Mouse (Mus musculus): ENCODE measurements around the gene Tcl1b3.
"Not testable (repeated sequence)": the region's sequence is repeated elsewhere in the genome, so short reads cannot be mapped to it uniquely, and the experiment has no call there.

Gene Tcl1b3

DNA sequence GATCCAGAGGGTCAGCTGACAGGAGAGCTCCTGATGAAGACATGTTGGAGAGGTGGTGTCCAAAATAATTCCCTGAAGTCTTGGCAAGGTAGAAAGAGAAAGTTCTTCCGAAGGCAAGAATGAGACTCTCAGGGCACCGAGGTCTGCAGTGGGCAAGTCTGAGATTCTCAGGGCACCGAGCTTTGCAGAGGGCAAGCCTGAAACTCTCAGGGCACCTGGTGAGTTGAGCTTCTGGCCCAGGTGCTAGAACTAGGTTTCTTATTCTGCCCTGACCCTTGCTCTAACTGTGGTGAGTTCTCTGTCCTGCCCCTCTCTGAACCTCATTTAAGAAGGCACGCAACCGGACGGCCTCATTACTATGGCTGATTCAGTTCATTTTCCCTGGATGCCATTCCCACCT lies at the start of gene Tcl1b3:
Gene Tcl1b3, plus strand, starts transcription at position 301 of the 400 bp plus-strand sequence.
- not testable (repeated sequence) for DNase-seq (ENCODE audit: low spot score)

DNA sequence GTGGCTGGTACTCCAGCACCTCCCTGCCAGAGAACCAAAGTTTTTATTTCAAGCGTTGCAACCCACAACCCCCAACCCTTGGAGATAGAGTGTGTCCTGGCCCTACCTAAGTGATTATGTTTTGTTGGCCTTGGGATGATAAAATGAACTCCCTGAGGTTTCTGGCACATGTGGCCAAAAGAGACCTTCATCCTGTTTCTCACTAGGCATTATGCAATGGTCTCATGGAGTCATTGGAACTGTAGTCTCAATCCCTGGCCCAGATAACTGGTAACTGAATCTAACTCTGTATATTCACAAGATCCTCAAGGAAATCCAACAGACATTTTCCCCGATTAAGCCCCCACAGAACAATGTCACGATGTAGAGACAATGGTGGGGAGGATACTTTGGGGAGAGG lies 47.7 kb upstream of the Tcl1b3 start:
- no peak for DNase-seq (ENCODE audit: low spot score)

DNA sequence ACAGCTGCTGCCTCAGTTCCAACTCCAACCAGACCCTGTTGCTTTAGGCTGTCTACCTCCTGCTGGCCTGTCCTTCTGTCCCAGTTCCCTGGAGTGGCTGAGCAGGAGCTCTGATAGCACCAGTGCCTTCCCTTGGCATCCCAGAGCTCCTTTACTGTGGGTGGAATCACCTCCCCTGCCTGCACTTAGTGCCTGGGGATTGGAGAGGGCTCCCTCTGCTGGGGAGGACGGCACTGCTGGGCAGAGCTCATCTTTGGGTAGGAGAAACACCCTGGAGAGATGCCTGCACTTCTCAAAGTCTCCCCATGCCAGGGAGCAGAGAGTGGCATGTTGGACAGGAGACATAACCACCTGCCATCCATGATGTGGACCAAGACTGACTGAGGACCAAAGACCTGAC lies 45.9 kb upstream of the Tcl1b3 start:
- DNase-seq (ENCODE audit: low spot score): not testable (repeated sequence)

DNA sequence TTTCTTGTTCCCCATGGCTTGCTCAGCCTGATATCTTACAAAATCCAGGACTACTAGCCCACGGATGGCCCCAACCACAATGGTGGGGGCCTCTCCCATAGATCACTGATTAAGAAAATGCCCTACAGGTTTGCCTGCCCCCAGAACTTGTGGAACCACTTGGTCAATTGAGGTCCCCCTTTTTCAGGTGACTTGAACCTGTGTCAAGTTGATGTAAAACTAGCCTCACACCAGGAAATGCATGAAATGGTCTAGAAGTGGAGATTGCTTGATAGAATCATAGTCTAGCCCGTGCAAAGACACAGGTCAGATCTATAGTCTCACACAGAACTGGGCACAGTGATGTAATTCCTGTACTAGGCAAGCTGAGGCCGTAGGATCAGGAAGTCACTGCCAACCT lies 45.1 kb upstream of the Tcl1b3 start, which contains the start of gene Tcl1b2:
Gene Tcl1b2, plus strand, starts transcription at position 301 of the 400 bp plus-strand sequence.
- no peak for DNase-seq (ENCODE audit: low spot score)

DNA sequence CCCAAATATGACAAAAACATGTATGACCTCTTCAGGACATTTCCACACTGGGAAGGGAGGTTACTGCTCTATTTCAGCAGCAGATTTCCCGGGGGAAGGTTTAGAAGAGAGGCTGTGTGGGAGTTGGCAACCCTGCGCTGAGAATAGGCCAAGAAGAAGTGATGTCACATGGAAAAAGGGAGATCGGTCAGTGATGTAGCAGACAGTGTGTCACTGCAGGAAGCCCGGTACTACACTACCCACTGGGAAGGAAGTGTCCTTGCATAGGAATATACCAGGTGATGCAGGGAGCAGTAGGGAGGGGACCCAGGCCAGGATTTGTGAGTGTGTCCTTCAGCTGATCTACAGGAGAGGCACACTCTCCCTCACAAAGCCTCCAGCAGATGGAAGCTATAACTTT lies 35.6 kb upstream of the Tcl1b3 start:
- not testable (repeated sequence) for DNase-seq (ENCODE audit: low spot score)

DNA sequence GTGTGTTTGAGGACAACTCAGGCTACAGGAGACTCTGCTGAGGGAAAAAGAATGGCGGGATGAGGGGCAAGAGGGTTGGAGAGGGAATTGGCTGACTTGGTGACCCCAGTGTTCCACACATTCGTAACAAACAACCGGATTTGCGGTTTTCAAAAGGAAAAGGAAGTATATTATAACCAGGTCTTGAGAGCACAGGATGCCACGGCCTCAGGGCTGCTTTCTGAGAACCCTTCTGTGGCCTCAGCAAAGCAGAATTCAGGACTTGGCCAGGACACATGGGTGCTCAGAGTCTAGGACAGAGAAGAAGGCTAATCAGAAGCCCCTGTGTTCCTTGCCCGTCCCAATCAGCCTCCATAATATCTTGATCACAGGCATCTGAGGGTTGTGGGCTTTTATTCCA lies 32.0 kb upstream of the Tcl1b3 start:
- no peak for DNase-seq (ENCODE audit: low spot score)

DNA sequence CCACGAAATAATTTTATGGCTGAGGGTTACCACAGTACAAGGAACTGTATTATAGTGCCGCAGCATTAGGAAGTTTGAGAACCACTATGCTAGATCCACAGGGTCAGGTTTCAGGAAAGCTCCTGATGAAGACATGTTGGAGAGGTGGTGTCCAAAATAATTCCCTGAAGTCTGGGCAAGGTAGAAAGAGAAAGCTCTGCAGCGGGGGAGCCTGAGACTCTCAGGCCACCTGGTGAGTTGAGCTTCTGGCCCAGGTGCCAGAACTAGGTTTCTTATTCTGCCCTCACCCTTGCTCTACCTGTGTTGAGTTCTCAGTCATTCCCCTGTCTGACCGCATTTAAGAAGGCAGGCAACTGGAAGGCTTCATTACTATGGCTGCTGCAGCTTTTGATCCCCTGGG lies 31.5 kb upstream of the Tcl1b3 start, which contains the start of gene Tcl1b1:
Gene Tcl1b1, plus strand, starts transcription at position 301 of the 400 bp plus-strand sequence.
- DNase-seq (ENCODE audit: low spot score): no peak

DNA sequence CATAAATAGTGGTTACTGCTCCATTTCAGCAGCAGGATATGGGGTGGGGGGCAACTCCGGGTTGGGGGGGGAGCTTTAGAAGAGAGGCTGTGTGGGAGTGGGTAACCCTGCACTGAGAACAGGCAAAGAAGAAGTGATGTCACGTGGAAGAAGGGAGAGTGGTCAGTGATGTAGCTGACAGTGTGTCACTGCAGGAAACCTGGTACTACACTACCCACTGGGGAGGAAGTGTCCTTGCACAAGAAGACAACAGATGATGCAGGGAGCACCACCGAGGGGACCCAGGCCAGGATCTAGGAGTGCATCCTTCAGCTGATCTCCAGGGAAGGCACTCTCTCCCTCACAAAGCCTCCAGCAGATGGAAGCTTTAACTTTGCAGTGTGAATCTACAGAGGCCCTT lies 24.1 kb upstream of the Tcl1b3 start:
- no peak for DNase-seq (ENCODE audit: low spot score)

DNA sequence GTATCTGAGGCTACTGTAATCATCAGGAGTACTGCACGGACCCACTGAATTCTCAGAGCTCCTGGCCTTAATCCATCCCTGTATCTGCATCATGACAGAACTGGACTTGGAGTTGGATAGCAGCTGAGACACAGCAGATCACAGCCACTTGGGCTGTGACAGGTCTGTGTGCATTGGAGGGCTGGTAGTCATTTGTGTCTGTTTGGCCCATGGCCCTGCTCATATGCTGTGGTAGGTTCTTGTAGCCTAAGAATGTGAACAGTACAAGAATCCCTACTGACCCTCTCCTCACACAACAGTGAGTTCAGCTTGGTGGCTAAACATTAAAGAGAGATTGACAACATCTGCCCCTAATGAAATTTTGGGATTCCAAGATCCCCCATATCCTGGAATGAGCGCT lies 17.5 kb upstream of the Tcl1b3 start:
- no peak for DNase-seq (ENCODE audit: low spot score)

DNA sequence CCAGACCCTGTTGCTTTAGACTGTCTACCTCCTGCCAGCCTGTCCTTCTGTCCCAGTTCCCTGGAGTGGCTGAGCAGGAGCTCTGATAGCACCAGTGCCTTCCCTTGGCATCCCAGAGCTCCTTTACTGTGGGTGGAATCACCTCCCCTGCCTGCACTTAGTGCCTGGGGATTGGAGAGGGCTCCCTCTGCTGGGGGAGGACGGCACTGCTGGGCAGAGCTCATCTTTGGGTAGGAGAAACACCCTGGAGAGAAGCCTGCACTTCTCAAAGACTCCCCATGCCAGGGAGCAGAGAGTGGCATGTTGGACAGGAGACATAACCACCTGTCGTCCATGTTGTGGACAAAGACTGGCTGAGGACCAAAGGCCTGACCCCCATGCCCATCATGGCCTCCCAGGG lies 16.5 kb upstream of the Tcl1b3 start:
- peak; percentile 31 for DNase-seq (ENCODE audit: low spot score)

DNA sequence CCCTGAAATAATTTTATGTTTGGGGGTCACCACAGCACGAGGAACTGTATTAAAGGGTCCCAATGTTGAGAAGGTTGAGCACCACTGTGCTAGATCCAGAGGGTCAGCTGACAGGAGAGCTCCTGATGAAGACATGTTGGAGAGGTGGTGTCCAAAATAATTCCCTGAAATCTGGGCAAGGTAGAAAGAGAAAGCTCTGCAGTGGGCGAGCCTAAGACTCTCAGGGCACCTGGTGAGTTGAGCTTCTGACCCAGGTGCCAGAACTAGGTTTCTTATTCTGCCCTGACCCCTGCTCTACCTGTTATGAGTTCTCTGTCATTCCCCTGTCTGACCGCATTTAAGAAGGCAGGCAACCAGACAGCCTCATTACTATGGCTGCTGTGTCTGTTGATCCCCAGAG lies 14.8 kb upstream of the Tcl1b3 start, which contains the start of gene Tcl1b5:
Gene Tcl1b5, plus strand, starts transcription at position 301 of the 400 bp plus-strand sequence.
- DNase-seq (ENCODE audit: low spot score): not testable (repeated sequence)

DNA sequence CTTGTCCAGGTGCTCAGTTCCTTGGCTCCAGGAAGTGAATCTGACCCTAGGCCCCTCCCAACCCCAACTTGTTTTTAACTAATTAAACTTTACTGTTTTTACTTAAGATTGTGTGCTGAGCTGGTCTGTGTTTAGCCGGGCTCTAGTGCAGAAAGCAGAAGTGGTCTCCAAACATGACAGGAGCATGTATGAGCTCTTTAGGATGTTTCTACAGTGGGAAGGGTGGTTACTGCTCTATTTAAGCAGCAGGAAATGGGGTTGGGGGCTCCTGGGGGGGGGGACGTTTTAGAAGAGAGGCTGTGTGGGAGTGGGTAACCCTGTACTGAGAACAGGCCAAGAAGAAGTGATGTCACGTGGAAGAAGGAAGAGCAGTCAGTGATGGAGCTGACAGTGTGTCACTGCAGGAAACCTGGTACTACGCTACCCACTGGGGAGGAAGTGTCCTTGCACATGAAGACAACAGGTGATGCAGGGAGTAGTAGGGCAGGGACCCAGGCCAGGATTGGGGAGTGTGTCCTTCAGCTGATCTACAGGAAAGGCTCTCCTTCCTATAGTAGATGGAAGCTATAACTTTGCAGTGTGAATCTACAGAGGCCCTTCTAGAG lies 9.7 kb upstream of the Tcl1b3 start:
- not testable (repeated sequence) for DNase-seq (ENCODE audit: low spot score)

DNA sequence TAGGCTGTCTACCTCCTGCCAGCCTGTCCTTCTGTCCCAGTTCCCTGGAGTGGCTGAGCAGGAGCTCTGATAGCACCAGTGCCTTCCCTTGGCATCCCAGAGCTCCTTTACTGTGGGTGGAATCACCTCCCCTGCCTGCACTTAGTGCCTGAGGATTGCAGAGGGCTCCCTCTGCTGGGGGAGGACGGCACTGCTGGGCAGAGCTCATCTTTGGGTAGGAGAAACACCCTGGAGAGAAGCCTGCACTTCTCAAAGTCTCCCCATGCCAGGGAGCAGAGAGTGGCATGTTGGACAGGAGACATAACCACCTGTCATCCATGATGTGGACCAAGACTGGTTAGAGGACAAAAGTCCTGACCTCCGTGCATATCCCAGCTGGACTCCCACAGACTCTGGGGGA lies 1.9 kb upstream of the Tcl1b3 start:
- not testable (repeated sequence) for DNase-seq (ENCODE audit: low spot score)

DNA sequence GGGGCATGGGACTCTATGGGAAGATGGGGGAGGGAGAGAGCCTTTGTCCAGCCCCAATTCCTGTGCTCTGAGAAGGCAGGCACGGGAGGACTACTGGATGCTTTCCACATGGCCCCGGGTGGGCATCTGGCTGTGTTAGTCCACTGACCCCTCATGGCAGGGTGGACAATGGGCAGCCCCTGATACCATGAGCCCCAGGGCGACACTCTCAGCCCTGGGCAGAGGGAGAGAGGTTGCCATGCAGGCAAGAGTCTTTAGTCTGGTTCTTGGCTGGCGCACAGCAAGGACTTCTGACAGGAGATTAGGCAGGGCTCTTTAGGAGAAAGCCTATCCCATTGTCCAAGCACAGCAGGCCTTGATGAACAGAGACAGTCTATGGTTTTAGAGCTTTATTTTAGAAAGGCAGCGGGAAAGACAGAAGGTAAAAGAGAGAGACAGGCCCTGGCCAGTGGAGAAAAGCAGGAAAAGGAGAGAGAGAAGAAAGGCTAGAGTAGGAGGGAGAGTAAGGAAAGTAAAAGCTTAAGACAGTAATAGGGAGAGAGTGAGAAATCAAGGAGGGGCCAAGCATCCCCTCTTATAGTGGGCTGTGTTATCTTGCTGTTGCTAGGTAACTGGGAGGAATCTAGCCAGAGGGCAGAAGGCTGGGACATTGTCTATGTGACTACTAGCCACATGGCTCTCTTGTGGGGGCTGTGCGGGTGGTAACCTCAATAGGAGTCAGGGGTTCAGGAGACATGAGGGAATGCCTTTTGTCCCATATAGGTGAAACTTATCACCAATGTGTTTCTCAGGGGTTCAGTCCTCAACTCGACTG lies 9.0 kb downstream of the Tcl1b3 start:
- not testable (repeated sequence) for DNase-seq (ENCODE audit: low spot score)

DNA sequence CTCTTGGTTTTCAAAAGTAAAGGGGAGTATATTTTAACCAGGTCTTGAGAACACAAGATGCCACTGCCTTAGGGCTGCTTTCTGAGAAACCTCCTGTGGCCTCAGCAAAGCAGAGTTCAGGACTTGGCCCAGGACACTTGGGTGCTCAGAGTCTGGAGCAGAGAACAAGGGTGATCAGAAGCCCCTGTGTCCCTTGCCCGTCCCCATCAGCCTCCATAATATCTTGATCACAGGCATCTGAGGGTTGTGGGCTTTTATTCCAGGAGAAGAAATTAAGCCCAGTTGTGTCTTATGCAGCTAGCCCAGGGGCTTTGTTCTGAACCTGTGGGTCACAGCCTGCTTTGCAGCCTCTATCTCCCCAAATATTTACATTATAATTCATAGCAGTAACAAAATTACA lies 10.8 kb downstream of the Tcl1b3 start, which contains the start of gene Tcl1b4:
Gene Tcl1b4, plus strand, starts transcription at position 301 of the 400 bp plus-strand sequence.
- not testable (repeated sequence) for DNase-seq (ENCODE audit: low spot score)

DNA sequence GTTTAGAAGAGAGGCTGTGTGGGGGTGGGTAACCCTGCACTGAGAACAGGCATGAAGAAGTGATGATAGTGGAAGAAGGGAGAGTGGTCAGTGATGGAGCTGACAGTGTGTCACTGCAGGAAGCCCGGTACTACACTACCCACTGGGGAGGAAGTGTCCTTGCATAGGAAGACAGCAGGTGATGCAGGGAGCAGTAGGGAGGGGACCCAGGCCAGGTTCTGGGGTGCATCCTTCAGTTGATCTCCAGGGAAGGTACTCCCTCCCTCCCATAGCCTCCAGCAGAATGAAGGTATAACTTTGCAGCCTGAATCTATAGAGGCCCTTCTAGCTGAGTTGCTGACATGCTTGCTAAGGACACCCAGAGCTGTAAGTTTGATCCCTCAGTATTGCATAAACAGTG lies 16.2 kb downstream of the Tcl1b3 start:
- no peak for DNase-seq (ENCODE audit: low spot score)

DNA sequence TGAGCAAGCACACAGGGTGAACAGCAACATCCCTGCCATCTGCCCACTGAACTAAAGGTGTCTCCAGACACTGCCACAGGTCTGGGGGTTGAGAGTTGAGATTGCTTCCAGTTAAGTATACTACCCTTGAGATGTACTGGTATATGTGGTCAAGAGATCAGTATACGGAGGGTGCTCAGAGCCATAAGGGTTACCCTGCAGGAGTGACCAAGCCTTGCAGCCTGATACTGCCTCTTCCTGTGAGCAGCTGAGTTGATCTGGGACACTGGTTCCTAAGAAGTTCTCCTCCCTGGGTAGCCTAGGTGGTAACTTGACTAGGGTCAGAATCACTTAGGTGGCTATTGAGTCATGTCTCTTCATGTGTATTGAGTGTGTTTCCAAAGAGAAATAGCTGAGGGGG lies 17.6 kb downstream of the Tcl1b3 start:
- no peak for DNase-seq (ENCODE audit: low spot score)

DNA sequence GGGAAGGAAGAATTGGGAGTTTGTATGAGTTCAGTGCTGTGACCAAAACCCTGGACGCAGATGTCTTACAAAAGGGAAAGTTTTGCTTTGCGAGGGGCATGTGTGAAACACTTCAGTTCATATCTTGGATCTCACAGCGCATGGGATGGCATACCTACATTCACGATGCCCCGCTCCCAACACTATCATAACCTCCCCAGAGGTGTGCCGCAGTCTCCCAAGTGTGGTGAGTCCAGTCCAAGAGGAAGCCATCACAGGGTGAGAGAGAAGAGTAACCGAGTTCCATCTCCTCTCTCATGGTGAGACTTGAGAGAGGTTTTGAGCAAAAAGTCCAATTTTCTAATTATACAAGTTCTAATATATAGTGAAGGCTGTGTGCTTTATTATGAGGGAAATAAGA lies 18.4 kb downstream of the Tcl1b3 start:
- DNase-seq (ENCODE audit: low spot score): no peak

DNA sequence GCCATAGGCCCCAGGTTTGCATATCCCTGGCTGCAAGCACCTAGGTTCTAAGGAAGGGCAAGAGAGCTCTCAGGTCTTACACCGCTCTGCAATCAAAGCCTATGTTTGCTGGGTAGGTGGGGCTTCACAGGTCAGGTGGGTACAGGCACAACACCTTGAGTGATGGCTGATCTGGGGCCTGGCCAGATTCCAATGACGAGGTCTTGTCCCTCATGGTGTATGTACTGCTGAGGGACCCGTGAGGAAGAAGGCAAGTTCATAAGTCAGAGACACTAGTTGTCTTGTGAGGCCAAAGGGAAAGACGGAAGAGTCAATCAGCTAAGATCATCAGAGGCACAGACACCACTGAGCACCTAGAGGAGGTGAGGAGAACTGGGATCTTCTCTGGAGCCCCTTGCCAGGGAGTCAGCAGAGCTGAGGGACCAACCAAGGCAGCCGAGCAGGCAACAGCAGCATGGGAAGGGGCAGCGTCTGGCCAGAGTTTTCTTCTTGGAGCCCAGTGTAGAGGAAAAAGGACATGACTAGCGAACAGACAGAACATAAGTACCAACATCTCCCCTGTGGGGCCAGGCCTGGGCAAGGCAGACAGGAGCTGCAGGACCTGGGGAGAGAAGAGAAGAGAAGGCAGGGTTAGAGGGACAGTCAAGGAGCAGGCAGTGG lies 26.4 kb downstream of the Tcl1b3 start:
- no peak for DNase-seq (ENCODE audit: low spot score)

DNA sequence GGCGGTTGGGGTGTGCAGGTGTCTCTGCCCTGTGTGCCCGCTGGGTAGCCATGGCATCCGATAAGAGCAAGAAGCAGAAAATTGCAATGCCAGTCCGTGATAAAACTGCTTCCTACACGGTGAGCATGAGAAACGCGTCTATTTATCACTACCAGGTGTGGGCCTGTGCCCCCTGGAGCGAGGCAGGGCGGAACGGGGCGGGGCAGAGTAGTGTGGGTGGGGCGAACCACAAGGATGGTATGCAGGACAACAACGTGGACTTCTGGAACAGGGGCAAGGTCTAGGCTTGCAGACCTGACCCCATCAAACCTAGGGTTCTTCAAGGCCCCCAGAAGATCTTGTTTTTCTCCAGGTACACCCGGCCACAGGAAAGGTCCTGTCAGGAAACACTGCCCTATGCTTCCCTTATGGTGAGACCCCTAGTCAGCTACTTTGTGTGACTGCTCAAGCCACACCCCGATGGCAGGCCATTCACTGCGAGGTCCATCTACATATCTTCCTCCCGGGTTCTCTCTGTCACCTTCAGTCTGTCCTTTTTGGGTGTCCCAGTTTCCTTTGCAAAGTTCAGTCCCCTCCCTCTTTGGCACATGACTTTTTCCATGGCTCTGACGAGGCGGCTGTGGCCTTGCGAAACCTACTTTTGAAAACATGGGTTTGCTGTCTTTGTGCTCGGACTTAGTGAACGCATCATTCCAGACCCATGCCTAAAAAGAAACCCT lies 31.9 kb downstream of the Tcl1b3 start, which contains the start of gene Tcl1:
Gene Tcl1, minus strand, starts transcription at position 193 of the 719 bp plus-strand sequence.
- DNase-seq (ENCODE audit: low spot score): no peak

DNA sequence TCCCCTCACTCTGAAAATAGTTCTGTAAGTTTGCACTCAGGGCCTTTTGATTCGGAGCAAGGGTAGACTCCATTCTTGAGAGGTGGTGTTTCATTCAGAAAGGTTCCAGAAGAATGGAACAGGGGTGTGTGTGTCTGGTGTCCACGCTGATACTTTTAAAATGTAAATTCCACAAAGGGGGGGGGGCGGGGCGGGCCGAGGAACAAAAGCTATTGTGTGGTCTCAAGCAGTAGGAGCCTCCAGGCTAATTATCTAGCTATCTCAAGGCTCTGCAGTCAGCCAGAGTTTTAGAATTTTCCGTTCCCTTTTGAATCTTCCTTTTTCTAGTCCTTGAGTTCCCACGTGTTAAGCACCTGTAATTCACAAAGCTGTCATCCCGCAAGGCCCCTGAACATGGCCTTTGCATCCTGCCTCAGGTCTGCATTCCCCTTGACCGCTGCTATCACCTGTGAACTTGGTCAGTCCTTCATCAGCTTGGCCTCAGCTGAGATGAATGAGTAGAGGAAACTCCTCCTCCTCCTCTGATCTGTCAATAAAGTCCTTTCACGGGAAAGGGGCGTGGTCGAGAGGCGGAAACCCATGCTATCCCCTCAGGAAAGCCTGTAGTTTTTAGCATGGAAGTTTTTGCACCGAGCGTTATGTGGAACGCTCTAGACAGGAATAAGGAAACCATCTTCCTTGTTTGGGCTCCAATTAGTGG lies 33.9 kb downstream of the Tcl1b3 start:
- no peak for DNase-seq (ENCODE audit: low spot score)

All from ovary, postnatal 10 days (tissue).